Mouse (Mus musculus) heart, adult 2 months (tissue): ENCODE results near the gene Tirap. TPM values are rescaled to one million over a fixed set of nuclear protein-coding genes. Genes with fewer than 3 reads are reported as not detected.

Source experiments
- DNase-seq, 2 experiments: peaks; one replicate each; pipeline ENCODE4 v3.0.0; 2021
- H3K27ac ChIP-seq: fragments of 200-600 bp; 2 replicates; pipeline ENCODE4 v1.8.1; 2022
- H3K27me3 ChIP-seq: fragments of 200-500 bp; 2 replicates; pipeline ENCODE4 v1.6.1; 2012; ENCODE audit warnings: mild to moderate bottlenecking, low read length, inconsistent platforms, mixed read lengths; ENCODE audit not compliant: control insufficient read depth, insufficient read depth
- H3K36me3 ChIP-seq: fragments of 200-500 bp; 2 replicates; pipeline ENCODE4 v1.6.1; 2012; ENCODE audit warnings: low read length, inconsistent platforms; ENCODE audit not compliant: control insufficient read depth, insufficient read depth
- H3K4me1 ChIP-seq: fragments of 200-500 bp; 2 replicates; pipeline ENCODE4 v1.6.1; 2011; ENCODE audit warnings: low read length; ENCODE audit not compliant: control insufficient read depth, insufficient read depth
- H3K4me3 ChIP-seq: fragments of 200-600 bp; 2 replicates; pipeline ENCODE4 v1.8.1; 2022
- H3K79me2 ChIP-seq: fragments of 200-500 bp; replicated peaks from 2 replicates; pipeline ENCODE4 v1.6.1; 2012; ENCODE audit warnings: mild to moderate bottlenecking, inconsistent platforms, low read length, moderate library complexity, mixed read lengths; ENCODE audit not compliant: control insufficient read depth, insufficient read depth
- H3K9ac ChIP-seq: fragments of 200-500 bp; 2 replicates; pipeline ENCODE4 v1.6.1; 2012; ENCODE audit warnings: low read depth, mild to moderate bottlenecking, control low read depth, inconsistent platforms, low read length, mixed read lengths
- CTCF ChIP-seq: fragments of 200-600 bp; IDR thresholded peaks from 2 replicates; pipeline ENCODE4 v1.8.1; 2022; ENCODE audit warnings: antibody characterized with exemption, mild to moderate bottlenecking, moderate library complexity
- EP300 ChIP-seq: fragments of 200-500 bp; IDR thresholded peaks from 2 replicates; pipeline ENCODE4 v1.6.1; 2011; ENCODE audit warnings: low read depth, low read length, control low read depth; ENCODE audit not compliant: insufficient read depth
- POLR2A ChIP-seq: fragments of 200-500 bp; IDR thresholded peaks from 2 replicates; pipeline ENCODE4 v1.6.1; 2011; ENCODE audit warnings: mild to moderate bottlenecking, low read depth, low read length, control low read depth; ENCODE audit not compliant: insufficient read depth
- WGBS: fragments of 180-500 bp; shearing (Covaris S2); methylation state at CpG from one replicate; pipeline ENCODE4 v1.1.7; 2018; 5-methylcytosine and 5-hydroxymethylcytosine counted together
- intact Hi-C: fragments of 180-260 bp; cut with DNase I; formaldehyde crosslinking; loops from one replicate; pipeline ENCODE4 v1.15.1; 2025
- polyA plus RNA-seq: library from polyadenylated mRNA; depleted of rRNA; stranded (reverse); fragments of >200 nt; gene quantifications from 2 replicates; pipeline ENCODE4 v1.2.3, GENCODE M21; 2012
- total RNA-seq, 2 experiments: library from RNA; stranded (reverse); gene quantifications; 2 replicates each; pipeline ENCODE4 v1.2.3; 2021

Gene Tirap
- total and polyA plus RNA-seq, 3 experiments: 4.9 to 9.5 (median 6.5) TPM

DNA sequence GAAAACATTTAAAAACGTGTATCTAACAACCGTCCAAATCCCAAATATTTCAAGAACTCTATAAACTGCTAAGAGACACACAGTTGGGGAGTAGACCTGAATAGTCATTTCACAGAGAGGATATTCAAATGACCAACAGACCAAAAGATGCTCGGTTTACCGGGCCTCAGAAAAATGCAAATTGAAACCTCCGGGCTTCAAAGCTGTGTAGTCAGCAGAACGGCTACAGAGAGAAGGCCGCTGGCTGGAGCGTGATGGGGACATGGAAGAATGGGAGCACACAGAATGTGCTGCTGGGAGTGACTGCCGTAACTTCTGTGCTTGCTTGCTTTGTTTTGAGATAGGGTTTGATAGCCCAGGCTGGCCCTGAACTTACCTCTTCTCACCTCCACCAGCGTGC is 1.7 kb downstream of the Tirap start:
- intact Hi-C loops: loop anchor here (2.0 kb wide), 1 partner anchor 22 kb away; the partner anchor contains the start of gene Dcps
- no peak for DNase-seq
- WGBS: 82% methylated on average over 10 of the region's 10 CpGs
- H3K27ac ChIP-seq: no peak overlapping the region
- H3K9ac ChIP-seq: no peak overlapping the region
- peaks cover 4% of the 10 kb centered on the region for H3K4me1 ChIP-seq
- no peak for TF ChIP-seq CTCF
- TF ChIP-seq EP300: no peak
- no peak for TF ChIP-seq POLR2A
- H3K4me3 ChIP-seq: no peak overlapping the region
- H3K36me3 ChIP-seq: no peaks in the 10 kb centered on the region
- H3K79me2 ChIP-seq: no peaks in the 10 kb centered on the region
- no peaks in the 10 kb centered on the region for H3K27me3 ChIP-seq

DNA sequence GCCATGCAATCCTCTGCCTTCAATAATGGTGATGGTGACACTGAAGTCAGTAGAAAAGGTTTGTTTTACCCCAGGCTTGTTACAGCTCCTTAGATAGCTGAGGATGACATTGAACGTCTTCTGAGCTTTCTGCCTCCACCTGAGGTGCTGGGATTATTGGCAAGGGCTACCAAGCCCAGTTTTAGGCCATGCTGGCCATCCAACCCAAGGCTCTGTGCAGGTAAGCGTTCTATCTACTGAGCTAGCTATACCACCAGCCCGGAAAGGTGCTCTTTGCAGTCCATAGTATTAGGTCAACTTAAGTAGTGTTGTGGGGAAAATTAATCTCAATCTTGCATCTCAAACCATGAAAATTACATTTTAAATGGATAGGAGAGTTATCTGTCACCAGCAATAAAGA is 2.5 kb downstream of the Tirap start:
- TF ChIP-seq CTCF (no peak), EP300 (no peak), POLR2A (no peak)
- no peak overlapping the region for H3K4me3 ChIP-seq
- WGBS: 94% methylated on average over 3 of the region's 3 CpGs

DNA sequence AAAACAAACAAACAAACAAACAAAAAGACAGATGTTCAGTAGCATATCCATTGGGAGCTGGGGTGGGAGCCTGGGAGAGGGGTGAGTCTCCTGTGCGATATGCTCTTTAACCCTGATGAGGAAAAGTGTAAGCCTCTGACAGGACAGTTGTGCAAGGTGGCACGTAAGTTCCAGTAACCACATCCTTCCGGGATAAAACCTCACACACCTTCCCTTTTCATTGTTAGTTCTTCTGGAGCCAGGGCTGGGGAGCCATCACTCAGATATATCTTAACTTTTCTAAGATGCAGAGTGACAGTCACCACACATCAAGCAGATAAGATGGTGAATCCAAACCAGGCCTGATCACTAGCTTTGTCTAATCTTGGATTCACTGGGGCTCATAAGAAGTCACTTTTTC is 6.0 kb downstream of the Tirap start:
- WGBS: 95% methylated on average over 3 of the region's 3 CpGs
- Histone ChIP-seq H3K4me1 (no peaks in the 10 kb centered on the region), H3K27ac (no peak overlapping the region), H3K79me2 (no peaks in the 10 kb centered on the region), H3K9ac (no peak overlapping the region), H3K4me3 (no peak overlapping the region), H3K36me3 (no peaks in the 10 kb centered on the region), H3K27me3 (no peaks in the 10 kb centered on the region)
- intact Hi-C loops: no loop called here
- no peak for DNase-seq
- TF ChIP-seq EP300: no peak
- no peak for TF ChIP-seq CTCF
- no peak for TF ChIP-seq POLR2A

More for the DNA sequence above, 2.5 kb downstream of the Tirap start:
- intact Hi-C loops: loop anchor here (2.0 kb wide), 1 partner anchor 21 kb away; the partner anchor contains the start of gene Dcps
- Histone ChIP-seq H3K9ac (no peak overlapping the region), H3K4me1 (peaks cover 4% of the 10 kb centered on the region), H3K79me2 (no peaks in the 10 kb centered on the region), H3K27ac (no peak overlapping the region), H3K27me3 (no peaks in the 10 kb centered on the region), H3K36me3 (no peaks in the 10 kb centered on the region)
- no peak for DNase-seq

DNA sequence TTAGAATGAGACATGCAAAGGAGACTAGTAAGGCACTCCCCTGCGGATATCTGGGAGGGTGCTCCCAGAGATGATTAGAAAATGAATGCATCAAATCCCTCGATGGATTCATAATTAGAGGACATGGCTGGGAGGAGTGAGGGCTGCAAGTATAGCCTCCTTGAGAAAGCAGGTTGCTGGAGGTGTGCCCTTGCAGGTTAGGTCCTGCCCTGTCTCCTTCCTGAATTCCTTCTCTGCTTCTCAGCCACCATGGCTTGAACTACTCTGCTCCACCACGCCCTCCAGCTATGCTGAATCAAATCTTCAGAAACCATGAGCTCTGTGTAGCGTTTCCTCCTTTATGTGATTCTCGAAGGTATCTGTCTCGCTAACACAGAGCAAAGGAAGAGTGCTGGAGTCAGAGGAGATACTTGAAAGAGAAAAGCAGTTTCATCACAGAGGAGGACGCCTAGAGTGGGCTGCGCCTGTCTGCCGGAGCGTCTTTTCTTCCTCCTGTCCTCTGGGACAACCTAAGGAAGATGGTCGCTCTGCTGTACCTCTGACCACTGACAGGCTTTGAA is 7.0 kb downstream of the Tirap start:
- intact Hi-C loops: no loop called here
- H3K4me1 ChIP-seq: peaks cover 1% of the 10 kb centered on the region; the same call in 1 of the 2 replicates
- H3K27ac ChIP-seq: no peak overlapping the region
- no peaks in the 10 kb centered on the region for H3K27me3 ChIP-seq
- H3K4me3 ChIP-seq: no peak overlapping the region
- 82% methylated on average over 11 of the region's 11 CpGs for WGBS
- no peak for DNase-seq
- H3K36me3 ChIP-seq: no peaks in the 10 kb centered on the region
- H3K79me2 ChIP-seq: no peaks in the 10 kb centered on the region
- TF ChIP-seq POLR2A: no peak
- no peak for TF ChIP-seq CTCF
- no peak for TF ChIP-seq EP300
- no peak overlapping the region for H3K9ac ChIP-seq

DNA sequence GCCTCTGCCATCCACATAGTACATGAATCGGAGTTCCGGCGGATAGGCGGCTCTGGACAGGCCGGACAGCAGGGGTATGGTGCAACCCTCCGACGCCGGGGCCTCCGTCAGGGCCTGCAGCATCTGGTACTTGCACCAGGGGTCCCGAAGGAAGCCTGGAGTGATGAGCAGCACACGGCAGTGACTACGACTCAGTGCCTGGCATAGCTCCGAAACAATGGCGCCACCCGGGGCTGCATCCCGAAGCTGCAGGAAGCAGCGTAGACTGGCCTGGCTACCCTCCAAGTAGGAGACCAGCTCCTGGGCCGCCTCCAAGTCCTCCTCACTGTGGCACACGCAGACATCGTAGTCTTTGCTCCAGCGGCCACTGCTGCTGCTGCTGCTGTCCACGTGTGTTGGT is 11.4 kb downstream of the Tirap start:
- peaks cover 1% of the 10 kb centered on the region; the same call in 1 of the 2 replicates for H3K4me1 ChIP-seq
- WGBS: 51% methylated on average over 22 of the region's 22 CpGs
- DNase-seq: peak in 1 of 2 experiments; percentile 36
- no peaks in the 10 kb centered on the region for H3K27me3 ChIP-seq
- no peak overlapping the region for H3K4me3 ChIP-seq
- TF ChIP-seq POLR2A: no peak
- TF ChIP-seq EP300: no peak
- TF ChIP-seq CTCF: no peak
- H3K36me3 ChIP-seq: no peaks in the 10 kb centered on the region
- no peaks in the 10 kb centered on the region for H3K79me2 ChIP-seq
- H3K9ac ChIP-seq: no peak overlapping the region
- H3K27ac ChIP-seq: no peak overlapping the region
- intact Hi-C loops: no loop called here

DNA sequence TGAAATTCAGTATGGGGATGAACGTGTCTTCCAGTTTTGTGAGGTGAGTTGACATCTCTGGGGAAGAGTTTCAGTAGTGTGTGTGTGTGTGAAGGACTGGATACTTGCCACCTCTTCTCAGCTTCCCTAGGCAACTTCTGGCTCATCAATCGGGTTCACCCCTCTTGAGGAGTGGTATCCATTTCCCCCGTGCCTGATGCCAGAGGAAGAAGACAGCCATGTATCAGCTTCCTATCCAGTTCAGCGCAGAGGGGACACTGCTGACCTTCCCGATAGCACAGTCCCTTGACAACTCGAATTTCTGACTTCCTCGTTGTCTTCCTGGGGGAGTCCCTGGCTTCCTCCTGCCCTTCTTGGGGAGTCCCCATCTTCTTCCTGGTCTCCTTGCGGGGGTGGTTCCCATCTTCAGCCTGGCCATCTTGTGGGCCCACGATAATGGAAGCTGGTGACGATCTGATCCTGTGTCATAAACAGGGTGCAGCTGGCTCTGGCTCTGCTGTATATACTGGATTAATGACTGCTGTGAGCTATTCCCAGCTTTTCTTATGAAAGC is 12.7 kb downstream of the Tirap start:
- no peaks in the 10 kb centered on the region for H3K79me2 ChIP-seq
- H3K4me1 ChIP-seq: peaks cover 1% of the 10 kb centered on the region; the same call in 1 of the 2 replicates
- no peak overlapping the region for H3K9ac ChIP-seq
- H3K4me3 ChIP-seq: no peak overlapping the region
- no peak overlapping the region for H3K27ac ChIP-seq
- no peaks in the 10 kb centered on the region for H3K27me3 ChIP-seq
- no peak for TF ChIP-seq CTCF
- 68% methylated on average over 10 of the region's 10 CpGs for WGBS
- no peak for DNase-seq
- no peaks in the 10 kb centered on the region for H3K36me3 ChIP-seq
- intact Hi-C loops: no loop called here
